ENCODE assay signal across 7 mouse cellular contexts in the genomic region with DNA sequence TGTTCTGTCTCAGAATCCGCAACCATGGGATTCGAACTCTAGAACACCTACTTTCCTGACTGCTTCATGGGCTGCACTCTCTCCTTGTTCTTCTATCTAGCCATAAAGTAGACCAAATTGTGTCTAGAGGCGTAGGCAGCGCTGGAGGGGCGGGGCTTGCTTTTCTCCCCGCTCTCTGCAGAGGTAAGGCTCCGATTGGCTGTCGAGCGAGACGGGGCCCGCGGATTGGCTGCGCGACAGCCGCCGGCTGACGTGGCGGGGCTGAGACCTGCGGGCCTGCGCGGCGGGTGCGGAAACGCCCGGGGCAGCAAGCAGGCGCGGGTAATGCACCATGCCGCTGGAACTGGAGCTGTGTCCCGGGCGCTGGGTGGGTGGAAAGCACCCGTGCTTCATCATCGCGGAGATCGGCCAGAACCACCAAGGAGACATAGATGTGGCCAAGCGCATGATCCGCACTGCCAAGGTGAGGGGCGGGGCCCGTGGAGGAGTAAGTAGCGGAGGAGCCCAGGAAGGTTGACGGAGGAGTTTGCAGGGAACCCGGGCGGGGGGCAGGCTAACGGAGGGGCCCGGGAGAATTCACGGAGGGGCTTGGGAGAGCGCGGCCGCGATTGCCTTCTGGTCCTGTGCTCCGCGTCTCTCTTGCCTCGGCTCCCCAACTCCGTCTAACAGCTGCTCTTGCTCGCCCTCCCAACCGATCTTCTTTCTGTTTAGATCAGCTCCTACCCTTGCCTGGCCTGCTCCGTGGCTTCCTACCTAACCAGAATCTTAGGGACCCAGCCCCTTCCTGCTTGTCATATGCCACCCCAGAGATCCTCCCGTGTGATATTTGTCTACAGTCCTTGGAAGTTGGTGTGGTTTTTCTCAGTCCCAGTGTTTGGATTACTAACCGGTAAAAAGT. TPM values are rescaled to one million over a fixed set of nuclear protein-coding genes. Genes with fewer than 3 reads are reported as not detected.
A peak's percentile ranks its signal among the peaks of the same experiment; 100 is the strongest.
DNase-seq lines count a peak whose midpoint lies in the region; ATAC-seq lines count a peak whose summit lies in the region.

Gene Nans, plus strand, starts transcription at position 221 of the 898 bp plus-strand sequence.

- peak; percentile 98 for DNase-seq in adrenal gland, adult 2 months
- DNase-seq in embryo, embryonic 11.5 days (ENCODE audit: low read depth, low spot score) = peak; percentile 90
- peak; percentile 85 to 95 for DNase-seq in gastrocnemius, postnatal 36 days
- peak; percentile 94 to 96 for DNase-seq in left cerebral cortex, postnatal 25 days (ENCODE audit: low spot score in 2 of 2)
- peak; percentile 95 for DNase-seq in midbrain, embryonic 10.5 days (ENCODE audit: low spot score)
- peak; percentile 93 for DNase-seq in right cerebral cortex, postnatal 4 days

- H3K9me3 ChIP-seq in intestine, embryonic 15.5 days = no peaks in the 10 kb centered on the region
- no peaks in the 10 kb centered on the region for H3K9me3 ChIP-seq in midbrain, embryonic 10.5 days (replicated peaks)

- WGBS in intestine, embryonic 15.5 days = under 1% methylated on average over 58 of the region's 58 CpGs
- WGBS in midbrain, embryonic 10.5 days = under 1% methylated on average over 58 of the region's 58 CpGs

- peak within 1 kb of the TSS; percentile 86 for H3K9ac ChIP-seq in intestine, embryonic 15.5 days

- H3K36me3 ChIP-seq in intestine, embryonic 15.5 days = peaks cover 16% of the 10 kb centered on the region
- H3K36me3 ChIP-seq in midbrain, embryonic 10.5 days = peaks cover 28% of the 10 kb centered on the region

- no peaks in the 10 kb centered on the region for H3K27me3 ChIP-seq in intestine, embryonic 15.5 days (replicated peaks)
- no peaks in the 10 kb centered on the region for H3K27me3 ChIP-seq in midbrain, embryonic 10.5 days (ENCODE audit: low read depth, poor library complexity, severe bottlenecking)

- H3K27ac ChIP-seq in intestine, embryonic 15.5 days = peak within 1 kb of the TSS; percentile 74
- H3K27ac ChIP-seq in midbrain, embryonic 10.5 days (replicated peaks) = peak within 1 kb of the TSS; percentile 88

- peak within 1 kb of the TSS; percentile 62 for H3K4me2 ChIP-seq in intestine, embryonic 15.5 days (replicated peaks)

- ATAC-seq in intestine, embryonic 15.5 days = peak; percentile 99

- peaks cover 9% of the 10 kb centered on the region; the same call in 1 of the 2 replicates for H3K4me1 ChIP-seq in intestine, embryonic 15.5 days (replicated peaks)
- H3K4me1 ChIP-seq in midbrain, embryonic 10.5 days = peaks cover 11% of the 10 kb centered on the region

- intact Hi-C loops in gastrocnemius, postnatal 36 days (cut with DNase I) = no loop called here
- intact Hi-C loops in left cerebral cortex, postnatal 25 days (cut with DNase I) = loop anchor here (5.0 kb wide), 1 partner anchor 37 kb away; the partner anchor contains the start of gene Anp32b

- H3K4me3 ChIP-seq in intestine, embryonic 15.5 days (replicated peaks) = peak within 1 kb of the TSS; percentile 89
- peak within 1 kb of the TSS; percentile 79 for H3K4me3 ChIP-seq in midbrain, embryonic 10.5 days

RNA-seq across cellular contexts. Expression of gene Nans, which starts in this region (rescaled TPM):
- total RNA-seq in adrenal gland, adult 2 months (2021) = 10 to 100 TPM; 38.4 to 42.5 TPM
- 13.7 and 16.0 TPM in 2 replicates for polyA plus RNA-seq in adrenal gland, adult 2 months (2012; rRNA removed)
- 10 to 100 TPM; 15.6 to 18.0 TPM for total RNA-seq in gastrocnemius, postnatal 36 days (2021)
- polyA plus RNA-seq in intestine, embryonic 15.5 days (2015; fragmentation: Nextera tagmentation; extraction: Ambion mirVana) = 102 and 113 TPM in 2 replicates
- 10 to 100 TPM; 19.4 to 19.7 TPM for total RNA-seq in left cerebral cortex, postnatal 25 days (2021)
- polyA plus RNA-seq in midbrain, embryonic 10.5 days (2016; fragmentation: Nextera tagmentation; extraction: Ambion mirVana) = 77.1 and 80.6 TPM in 2 replicates

Comparison
In these comparisons a context has a peak if more than half of its experiments do, and no peak if none do; other contexts are left out.
1. Peak in every context shown above with its lines: DNase-seq, ATAC-seq, H3K4me3 ChIP-seq and H3K27ac ChIP-seq.